Mouse (Mus musculus): ENCODE data around the gene Pla1a.
A peak's percentile ranks its signal among the peaks of the same experiment; 100 is the strongest.

Gene Pla1a

DNA sequence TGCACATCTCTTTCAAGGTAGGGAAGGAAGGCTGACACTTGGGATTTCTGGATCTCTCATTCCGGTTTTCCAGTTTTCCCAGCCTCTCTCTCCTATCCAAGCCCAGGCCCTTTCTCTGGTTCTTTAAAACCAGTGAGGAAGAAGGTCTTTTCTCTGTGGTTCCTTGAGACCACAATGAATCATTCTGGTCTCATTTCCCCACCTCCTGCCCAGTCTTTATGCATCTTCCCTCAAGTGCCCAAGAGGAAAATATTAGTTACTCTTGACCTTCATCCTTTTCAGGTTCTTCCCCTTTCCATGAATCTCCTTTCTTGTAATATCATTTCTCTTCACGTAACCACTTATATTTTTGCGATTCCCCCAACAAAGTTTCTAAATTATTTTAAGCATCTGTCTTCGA is 47.2 kb downstream of the Pla1a start:
- DNase-seq: no peak

DNA sequence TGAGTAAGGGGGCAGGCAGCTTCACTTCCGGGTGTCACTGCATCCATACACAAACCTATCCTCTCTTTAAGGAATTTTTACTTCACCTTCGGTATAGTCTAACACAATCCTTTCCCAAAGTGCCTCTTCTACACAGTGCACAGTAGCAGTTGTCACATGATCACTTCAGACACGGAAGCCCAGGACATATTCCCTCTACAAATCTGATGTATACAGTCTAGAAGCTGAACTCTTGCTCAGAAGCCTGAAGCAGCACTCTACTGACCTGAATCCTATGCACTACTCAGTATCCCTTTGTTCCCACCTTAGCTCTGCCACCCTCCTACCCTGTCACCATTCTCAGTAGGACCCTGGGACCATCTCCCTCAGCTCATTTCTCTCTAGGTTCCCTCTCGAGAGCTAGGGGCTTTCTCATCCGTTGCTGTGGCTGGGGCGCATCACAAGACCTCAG is 47.7 kb downstream of the Pla1a start:
- DNase-seq: no peak

DNA sequence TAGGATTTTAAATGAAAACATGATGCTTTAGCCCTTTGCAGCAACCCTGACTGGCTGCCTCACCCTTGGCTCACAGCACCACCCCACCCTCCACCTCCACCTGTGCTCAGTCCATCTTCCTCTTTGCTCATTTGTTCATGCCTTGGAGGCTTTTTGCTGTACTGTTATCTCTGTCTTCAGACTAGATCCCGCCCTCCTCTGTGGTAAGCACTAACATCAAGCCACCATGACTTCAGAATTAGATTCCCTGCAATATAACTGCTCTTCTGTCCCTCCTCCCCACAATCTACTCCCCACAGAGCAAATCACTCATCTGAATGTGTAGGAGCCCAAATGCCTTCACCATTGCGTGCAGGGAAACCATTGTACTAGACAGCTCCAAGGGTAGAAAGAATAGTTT is 49.3 kb downstream of the Pla1a start:
- no peak for DNase-seq

DNA sequence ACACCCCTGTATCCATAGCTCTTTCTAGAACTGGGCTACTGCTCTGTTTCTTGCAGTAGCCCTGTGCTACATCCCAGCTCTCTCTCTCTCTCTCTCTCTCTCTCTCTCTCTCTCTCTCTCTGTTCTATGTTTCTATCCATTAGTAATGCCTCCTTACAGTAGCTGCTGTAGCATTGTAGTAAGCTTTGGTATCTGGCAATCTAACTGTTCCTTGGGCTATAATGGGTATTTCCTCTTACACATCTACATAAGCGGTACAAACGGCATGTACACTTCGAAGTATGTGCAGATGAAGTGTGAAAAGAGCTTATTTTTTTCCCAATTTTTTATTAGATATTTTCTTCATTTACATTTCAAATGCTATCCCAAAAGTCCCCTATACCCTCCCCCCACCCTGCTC is 53.0 kb downstream of the Pla1a start:
- DNase-seq: no peak

DNA sequence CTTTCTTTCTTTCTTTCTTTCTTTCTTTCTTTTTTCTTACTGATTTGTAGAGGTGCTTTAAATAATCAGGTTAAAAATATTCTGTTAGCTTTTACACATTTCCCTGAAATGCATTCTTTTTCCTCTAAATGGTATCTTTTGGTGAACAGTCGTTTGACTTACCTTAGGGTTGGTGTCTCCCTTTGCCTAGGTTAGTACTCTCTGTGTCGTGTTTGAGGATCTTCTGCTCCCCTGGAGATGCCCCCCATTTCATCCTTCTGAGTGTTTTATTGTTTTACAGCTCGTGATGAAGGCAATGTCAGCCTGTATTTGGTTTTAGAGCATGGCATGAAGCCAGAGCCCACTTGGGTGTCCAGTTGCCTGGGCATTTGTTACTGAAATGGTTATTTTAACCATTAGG is 53.5 kb downstream of the Pla1a start:
- no peak for DNase-seq

DNA sequence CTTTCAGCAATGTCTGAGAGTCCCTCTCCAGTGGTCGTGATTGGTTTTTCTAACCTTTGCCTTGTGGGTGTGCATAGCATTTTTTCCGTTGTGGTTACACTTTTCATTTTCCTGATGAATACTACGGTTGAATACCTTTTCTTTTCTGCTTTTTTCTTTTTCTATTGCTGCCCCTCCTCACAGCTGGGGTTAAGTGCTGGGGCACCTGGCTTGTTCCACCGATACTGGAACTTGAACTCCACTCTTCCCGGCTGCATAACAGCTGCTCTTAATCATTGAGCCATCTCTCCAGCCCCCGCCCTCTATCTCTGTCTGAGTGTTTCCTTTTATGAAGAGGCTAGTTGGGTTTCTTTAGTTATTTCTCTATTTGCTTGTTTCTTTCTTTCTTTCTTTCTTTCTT is 53.9 kb downstream of the Pla1a start:
- no peak for DNase-seq

DNA sequence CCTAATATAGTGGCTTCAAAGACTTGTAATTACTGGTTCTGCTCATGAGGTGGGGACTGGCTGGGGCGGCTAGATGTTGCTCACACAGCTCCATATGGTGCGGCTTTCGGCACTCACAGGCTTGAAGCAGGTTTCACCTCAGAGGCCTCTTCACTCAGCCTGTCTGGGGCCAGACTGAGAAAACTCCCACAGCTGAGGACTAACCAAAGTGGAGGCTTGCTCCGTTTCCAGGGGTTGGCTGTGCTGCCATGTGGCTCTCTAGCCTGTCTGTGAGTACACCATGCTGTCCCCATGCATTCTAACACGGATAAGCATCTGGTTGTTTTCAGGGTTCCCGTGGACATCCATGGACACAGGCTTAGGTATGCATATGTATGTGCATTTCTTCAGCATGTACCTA is 54.4 kb downstream of the Pla1a start:
- no peak for DNase-seq

DNA sequence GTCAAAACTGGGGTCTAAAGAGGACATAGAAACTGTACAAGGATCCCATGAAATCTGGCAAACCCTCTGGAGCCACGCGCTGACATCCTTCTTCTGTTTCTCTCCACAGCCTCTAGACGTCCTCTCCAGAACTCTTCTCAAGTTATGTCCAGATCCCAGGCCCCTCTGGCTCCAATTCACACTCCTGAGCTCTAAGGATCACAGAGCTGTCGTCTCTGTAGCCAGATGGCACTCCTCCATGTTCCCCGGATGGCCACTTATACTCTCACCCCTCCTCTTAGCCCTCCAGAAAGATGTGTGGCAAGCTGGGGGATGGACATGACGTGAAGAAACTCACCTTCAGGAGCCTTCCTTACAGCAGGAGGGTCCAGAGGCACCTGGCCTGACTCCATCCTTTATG is 55.4 kb downstream of the Pla1a start:
- DNase-seq: no peak

DNA sequence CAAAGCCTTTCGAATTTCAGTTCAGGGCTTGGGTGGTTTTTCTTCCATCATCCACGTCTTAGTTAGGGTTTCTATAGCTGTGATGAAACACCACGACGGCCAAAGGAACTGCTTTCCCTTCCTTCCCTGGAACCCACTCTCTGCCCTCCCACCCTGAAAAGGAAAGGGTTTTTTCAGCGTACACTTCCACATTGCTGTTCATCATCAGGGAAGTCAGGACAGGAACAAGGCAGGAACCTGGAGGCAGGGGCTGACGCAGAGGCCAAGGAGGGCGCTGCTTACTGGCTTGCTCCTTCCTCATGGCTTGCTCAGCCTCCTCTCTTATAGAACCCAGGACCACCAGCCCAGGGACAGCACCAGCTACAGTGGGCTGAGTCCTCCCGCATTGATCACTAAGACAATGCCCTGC is 56.1 kb downstream of the Pla1a start:
- no peak for DNase-seq

DNA sequence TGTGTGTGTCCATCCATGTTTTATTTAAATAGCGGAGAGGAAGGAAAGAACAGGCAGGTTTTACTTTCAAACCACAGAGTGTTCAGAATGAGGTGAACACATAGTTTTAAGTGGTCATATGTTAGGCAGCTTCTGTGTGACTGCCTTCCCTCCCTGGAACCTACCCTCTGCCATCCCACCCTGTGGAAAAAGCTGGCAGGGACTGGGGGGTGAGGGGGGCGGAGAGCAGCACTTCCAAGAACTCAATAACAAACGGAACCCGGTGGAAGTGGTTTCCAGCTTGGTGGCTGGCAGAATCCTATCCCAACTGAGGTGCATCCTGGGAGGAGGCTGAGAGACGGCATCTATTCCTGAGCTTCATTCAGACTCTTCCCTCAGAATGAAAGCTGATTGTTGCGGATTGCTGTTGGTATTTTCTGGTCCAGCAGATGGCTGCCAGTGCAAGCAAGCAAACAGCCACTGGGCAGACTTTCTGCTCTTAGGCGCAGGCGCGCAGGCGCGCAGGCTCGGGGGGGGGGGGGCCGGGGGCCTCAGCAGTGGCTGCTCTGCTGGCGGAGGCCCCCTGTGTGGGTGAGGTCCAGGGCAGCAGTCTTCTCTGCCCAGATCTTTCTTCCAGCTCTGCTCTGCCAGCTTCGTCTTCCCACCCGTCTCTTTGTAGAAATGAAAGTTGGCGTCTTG is 56.6 kb downstream of the Pla1a start:
- DNase-seq: peak; percentile 57

DNA sequence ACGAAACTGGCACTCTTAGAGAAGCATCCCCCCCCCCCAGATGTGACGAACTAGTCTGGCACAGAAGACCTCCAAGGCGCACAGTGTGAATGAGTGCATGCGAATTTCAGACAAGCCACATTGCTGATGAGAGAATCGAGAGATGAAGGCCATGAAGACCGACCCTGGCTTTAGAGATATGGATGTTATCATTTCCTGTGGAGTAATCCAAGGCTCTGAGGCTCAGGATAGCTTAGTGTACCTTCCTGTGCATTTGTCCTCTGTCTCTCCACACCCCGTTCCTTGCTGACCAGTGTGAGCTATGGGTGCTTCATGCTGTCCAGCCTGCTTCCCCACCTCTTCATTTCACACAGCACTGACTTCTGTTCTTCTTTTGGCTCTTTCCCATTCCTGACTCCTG is 57.8 kb downstream of the Pla1a start:
- no peak for DNase-seq

DNA sequence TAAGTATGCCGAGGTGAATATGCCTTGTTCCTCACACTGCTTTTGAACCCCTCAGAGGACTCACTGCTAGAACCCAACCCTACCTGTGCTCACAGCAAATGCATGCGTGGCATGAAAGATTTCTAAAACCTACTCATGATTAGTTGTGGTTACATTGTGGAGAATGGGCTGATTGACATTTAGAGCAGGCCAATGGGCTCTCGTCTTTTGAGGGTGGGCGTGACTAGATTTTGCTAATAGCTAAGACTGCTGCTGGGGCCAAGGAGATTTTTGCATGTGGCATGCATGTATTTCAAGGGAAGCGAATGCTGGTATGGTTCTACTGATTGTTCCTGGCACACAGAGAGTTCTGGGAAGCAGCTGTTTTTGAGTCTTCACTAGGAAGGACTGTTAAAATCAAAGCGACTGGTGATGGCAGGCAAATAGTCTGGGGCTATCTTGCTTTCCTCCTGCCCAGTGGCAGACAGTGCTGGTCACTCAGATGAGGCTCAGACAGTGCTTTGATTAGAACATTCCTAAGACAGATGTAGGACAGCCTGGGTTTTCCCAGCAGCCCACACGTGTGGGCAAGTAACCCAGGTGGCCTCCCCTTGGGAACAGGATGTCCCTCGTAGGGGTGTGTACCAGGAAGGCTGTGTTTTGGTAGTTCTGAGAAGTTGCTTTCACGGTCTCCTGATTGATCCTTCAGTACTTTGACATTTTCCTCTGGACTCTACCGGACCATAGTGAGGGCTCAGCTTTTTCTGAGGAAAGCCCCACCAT is 58.4 kb downstream of the Pla1a start:
- DNase-seq: no peak

DNA sequence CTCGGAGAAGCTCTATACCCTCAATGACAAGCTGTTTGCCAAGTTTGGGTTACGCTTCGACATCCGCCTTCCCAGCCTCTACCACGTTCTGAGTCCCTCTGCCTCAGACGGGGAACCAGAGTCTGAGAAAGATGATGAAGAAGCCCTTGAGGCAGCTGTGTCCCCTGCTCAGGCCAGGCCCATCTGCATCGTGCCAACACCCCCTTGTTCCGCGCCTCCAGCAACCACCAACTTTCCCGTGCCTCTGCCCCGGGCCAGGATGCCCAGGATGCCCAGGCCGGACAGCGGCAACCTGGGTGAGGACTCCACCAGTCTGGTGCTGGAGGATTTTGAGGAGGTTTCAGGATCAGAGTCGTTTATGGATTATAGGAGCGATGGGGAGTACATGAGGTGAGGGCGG is 59.0 kb downstream of the Pla1a start:
- no peak for DNase-seq

DNA sequence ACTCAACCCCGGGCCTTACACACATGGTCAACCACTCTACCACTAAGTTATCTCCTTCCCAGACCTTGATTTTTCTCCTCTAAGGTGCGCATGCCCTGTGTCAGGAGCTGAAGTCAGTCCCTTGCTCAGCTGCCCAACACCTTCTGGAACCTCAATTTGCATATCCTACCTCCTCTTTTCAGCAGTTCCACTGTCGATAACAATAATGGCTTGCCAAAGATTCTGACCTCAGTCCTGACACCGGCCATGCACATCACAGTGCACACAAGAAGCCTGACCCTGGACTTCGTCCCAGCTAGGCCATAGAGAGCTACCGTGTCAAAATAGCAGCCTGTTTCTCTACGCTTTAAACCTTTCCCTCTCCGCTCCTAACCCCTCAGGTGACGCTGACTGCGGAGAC is 59.5 kb downstream of the Pla1a start:
- DNase-seq: no peak

DNA sequence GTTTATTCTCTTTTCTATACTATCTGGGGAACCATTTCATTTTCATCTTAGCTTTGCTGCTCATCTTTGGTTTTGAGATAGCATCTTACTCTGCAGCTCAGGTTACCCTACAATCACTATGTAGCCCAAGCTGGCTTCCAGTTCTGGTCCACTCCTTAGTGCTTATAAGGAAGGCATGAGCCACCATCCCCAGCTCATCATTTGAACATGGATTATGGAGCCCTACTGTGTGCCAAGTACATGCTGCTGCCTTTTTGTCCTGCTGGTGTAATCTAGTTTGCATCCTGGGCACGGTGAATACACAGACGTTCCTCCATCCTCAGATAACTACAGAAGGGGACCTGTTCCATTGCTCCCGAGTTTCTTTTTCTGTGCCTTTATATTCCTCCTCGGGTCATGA is 60.1 kb downstream of the Pla1a start:
- DNase-seq: no peak

DNA sequence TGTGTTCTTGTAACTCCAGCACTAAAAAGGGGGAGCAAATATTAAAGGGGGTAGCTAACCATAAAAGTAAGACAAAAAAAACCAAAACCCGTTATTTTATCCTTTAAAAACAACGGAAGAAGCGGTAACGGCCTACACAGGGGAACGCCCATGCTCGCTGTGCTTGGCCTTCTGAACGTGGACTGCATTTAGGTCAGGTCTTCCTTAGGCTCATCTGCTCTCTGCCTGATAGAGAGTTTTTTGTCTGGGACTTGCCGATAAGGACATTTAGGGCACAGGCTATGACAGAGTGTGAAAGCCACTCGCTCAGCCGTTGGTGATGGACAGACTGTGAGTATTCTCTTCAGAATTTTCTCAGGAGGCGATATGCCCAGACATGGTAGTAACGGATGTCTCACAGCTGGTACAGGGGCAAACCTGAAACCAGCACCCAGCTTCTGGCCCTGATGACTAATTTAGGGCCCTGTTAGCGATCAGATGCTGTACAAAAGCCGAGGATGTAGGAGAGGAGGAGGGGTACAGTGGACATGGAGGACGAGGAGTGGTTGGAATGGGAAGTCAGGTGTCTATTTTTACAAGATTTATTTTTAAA is 61.1 kb downstream of the Pla1a start:
- DNase-seq: no peak

DNA sequence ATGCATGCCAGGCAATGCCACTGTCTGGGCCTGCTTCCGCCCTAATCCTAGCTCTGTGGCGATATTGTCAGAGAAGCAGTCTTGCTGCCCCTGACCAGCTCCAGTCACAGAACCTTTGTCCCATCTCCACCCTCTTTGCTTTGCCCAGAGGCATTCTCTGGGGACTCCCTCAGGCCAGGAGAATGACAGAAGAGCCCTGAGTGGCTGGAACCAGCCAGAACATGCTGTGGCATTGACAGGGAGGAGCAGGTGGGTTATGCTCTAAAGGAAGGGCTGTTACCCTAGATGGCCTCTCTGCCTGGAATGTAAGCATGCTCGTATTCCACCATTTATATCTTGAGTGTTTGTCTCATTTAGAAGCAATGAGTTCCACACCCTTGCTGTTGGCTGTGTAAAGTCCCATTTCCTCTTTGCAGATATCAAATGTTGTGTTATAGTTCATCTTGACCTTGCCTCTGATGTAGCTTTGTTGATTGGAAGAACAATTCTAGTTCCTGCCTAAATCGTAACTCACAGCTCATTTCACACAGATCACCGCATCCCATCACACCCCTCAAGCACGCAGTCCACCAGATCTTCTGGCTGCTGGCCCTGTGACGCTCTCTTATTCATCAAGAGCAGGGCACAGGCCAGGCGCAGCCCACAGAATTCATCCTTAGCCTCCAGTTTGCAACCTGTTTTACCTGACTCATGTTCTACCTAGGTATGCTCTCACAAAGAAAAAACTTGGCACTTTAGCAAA is 62.1 kb downstream of the Pla1a start:
- DNase-seq: no peak

DNA sequence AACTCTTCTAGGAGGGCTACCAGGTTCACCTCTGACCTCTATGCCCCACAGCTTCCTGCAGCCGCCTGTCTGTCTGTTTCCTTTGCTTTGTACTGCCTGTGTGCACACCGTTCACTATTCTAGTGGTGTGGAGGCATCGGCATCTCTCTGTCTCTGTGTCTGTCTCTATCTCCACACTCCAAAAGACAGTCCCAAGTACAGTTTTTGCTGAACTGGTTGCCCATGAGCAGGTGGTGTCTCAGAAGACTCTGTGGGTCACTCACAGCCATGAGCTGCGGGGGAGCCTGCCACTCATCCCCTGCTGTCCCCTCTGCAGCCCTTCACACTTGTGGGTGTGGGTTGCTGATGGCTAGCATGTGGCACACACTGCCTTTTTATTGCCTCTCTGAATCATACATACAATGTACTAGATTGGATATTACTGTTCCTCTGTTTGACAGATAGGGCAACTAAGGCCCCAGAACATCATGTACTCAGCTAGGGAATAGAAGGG is 62.9 kb downstream of the Pla1a start:
- DNase-seq: no peak

DNA sequence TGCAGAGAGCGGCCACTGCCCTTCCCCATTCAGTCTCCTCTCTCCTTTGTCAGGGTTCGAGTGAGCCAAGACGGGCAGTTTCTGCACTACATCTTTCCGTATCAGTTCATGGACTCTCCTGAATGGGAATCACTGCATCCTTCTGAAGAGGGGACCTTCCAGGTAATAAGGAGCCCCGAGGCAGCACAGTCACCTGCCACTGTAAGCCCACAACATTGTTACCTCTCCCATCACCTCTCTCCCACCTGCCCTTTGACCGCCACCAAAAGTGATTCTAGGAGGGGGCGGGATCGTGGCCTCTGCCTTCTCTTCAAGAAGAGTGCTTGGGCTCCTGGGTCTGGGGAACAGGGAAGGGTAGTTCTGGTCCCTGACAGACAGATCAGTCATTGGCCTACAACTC is 63.5 kb downstream of the Pla1a start:
- no peak for DNase-seq

DNA sequence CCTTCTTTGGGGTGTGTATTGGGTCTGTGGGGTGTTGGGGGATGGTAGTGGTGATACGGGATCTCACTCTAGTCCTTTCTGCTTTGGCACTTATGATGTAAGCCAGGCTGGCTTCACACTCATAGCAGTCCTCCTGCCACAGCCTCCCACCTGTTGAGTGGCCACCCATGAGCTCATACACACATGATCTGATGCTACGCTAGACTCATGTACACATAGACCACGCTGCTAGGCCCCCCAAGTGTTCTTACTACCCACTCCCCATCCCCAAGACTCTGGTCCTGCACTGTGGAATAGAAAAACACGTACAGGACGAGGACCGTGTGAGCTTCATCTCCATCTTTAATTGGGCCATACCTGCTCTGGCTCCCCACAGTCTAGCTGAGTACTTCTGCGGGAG is 63.9 kb downstream of the Pla1a start:
- no peak for DNase-seq

DNA sequence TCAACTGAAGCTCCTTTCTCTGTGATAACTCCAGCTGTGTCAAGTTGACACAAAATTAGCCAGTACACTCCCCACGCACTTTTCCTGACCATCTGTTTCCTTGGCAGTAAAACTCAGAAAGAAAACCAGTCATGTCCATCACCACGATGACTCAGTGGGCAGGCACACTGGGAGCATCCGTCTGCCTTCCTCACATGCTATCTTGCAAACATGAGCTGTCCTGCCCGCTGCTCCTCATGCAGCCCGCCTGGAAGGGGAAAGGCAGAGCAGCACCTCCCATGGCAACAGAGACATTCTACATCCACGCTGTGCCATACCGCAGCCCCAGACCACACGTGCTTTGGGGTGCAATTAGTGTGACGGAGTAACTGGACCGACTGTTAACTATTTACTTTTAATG is 64.6 kb downstream of the Pla1a start:
- DNase-seq: peak; percentile 76

DNA sequence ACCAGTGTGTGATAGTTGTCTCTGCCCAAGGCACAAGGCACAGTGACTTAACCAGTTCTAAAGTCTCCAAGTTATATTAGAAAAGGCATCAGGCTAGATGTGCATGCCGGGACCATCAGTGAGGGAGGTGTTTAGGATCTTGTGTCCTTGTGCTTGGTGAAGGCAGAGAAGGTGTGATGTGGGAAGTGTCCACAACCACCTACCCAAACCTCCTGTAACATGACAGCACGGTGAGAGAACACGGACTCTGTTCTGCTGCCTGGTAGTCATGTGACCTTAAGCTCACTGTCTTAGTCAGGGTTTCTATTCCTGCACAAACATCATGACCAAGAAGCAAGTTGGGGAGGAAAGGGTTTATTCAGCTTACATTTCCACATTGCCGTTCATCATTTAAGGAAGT is 66.7 kb downstream of the Pla1a start:
- no peak for DNase-seq

DNA sequence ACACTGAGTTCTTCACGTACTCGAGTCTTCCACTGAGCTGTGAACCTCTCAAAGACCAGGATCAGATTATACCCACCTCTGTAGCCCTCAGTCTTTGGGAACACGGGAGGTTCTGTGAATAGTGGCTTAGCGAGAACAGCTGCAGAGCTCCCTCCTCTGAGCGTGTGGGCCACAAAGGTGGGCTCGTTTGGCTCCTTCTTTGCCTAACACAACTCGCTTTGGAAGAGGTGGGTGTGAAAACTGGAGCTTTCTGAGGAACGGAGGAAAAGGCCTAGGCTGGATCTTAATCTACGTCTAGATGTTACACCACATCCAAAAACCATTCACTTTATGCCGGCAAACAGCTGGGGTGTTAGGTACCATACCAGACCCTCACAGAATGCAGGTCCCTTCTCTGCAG is 67.6 kb downstream of the Pla1a start:
- no peak for DNase-seq

DNA sequence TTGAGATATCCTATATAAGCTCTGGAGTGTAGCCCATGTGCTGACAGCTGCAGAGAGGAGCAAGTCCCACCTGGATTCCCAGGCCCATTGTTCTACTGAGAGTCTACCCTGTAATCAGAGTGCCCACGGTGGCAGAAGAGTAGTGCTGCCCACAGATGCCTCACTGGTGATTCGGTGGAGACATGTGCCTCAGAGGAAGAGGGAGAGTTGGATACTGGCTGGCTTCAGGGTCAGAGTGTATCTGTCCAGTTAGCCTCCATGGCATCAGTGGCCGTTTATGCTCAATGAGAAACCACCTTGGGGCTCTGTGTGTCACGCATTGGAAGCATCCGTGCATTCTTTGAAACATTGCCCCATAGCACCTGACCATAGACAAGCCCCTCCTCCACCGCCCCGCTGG is 69.3 kb downstream of the Pla1a start:
- no peak for DNase-seq
